Mouse (Mus musculus) bone marrow, adult 2 months (tissue): ENCODE results near the gene Rubcn.

Experiments
- CTCF ChIP-seq: fragments of 200-500 bp; IDR thresholded peaks from 2 replicates; pipeline ENCODE4 v1.5.1; 2011; ENCODE audit warnings: low read length, control low read depth; ENCODE audit not compliant: control insufficient read depth, insufficient read depth
- POLR2A ChIP-seq: fragments of 200-500 bp; IDR thresholded peaks from 2 replicates; pipeline ENCODE4 v1.6.1; 2011; ENCODE audit warnings: low read depth, mild to moderate bottlenecking, control low read depth, low read length, borderline replicate concordance; ENCODE audit not compliant: control insufficient read depth

DNA sequence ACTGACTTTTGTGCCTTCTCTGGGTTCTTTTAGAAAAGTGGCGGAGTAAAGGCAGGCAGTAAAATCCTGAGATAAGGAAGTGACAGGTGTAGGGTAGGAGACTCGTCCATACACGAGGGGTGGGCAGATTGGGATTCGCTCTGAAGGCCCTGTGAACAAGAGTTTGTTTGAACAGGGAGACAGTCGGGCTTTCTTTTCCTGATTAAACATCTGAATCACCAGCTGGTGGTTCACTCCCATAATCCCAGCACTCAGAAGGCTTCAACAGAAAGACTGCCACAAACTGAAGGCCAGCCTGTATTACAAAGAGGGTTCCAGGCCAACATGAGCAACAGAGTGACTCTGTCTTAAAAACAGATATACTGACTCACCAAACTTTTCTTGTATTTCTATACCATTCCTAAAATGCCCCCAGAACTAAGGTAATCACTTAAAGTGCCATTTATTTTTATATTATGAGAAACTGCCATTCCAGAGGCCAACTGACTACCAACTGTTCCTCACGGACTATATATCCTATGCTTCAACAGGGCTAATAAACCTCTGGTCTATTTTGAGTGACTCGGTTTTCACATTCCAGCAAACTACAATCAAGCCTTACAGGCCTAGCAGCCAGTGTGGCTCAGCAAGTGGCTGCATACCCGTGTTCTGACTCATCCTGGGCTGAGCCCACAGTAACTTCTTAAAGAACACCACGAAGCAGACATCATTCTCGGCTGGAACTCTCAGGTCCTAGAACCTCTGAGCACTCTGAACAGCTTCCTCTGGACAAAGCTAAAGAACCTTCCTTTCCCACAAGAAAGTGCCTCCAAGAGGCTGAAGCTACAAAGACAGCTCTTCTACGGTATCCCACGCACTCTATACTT is 18.6 kb downstream of the Rubcn start:
- no peak for TF ChIP-seq CTCF
- no peak for TF ChIP-seq POLR2A
